Mouse (Mus musculus) lung, embryonic 15.5 days (tissue): ENCODE data around the gene Hps5. TPM values are rescaled to one million over a fixed set of nuclear protein-coding genes. Genes with fewer than 3 reads are reported as not detected.
A peak's percentile ranks its signal among the peaks of the same experiment; 100 is the strongest.

Source experiments
- ATAC-seq: fragments of 200-750 bp; cut with Nextera tagmentation; 2 replicates; pipeline ENCODE4 v1.8.0; 2017; ENCODE audit warnings: moderate number of reproducible peaks, borderline replicate concordance; ENCODE audit not compliant: low FRiP score, low TSS enrichment; ENCODE audit errors: extremely low read depth
- H3K27ac ChIP-seq: fragments of 300-500 bp; sonication (generic); 2 replicates; pipeline ENCODE4 v1.5.1; 2015; ENCODE audit warnings: moderate library complexity, mild to moderate bottlenecking, inconsistent platforms
- H3K27me3 ChIP-seq: fragments of 300-500 bp; sonication (generic); 2 replicates; pipeline ENCODE4 v1.6.1; 2015; ENCODE audit warnings: inconsistent platforms
- H3K36me3 ChIP-seq: fragments of 300-500 bp; sonication (generic); 2 replicates; pipeline ENCODE4 v1.6.1; 2015; ENCODE audit warnings: inconsistent platforms
- H3K4me1 ChIP-seq: fragments of 300-500 bp; sonication (generic); 2 replicates; pipeline ENCODE4 v1.6.1; 2015; ENCODE audit warnings: inconsistent platforms
- H3K4me2 ChIP-seq: fragments of 300-500 bp; sonication (generic); 2 replicates; pipeline ENCODE4 v1.6.1; 2015; ENCODE audit warnings: inconsistent platforms, mild to moderate bottlenecking, moderate library complexity
- H3K4me3 ChIP-seq: fragments of 300-500 bp; sonication (generic); 2 replicates; pipeline ENCODE4 v1.5.1; 2015; ENCODE audit warnings: mild to moderate bottlenecking, inconsistent platforms
- H3K9ac ChIP-seq: fragments of 300-500 bp; sonication (generic); 2 replicates; pipeline ENCODE4 v1.6.1; 2015; ENCODE audit warnings: inconsistent platforms
- H3K9me3 ChIP-seq: fragments of 300-500 bp; sonication (generic); 2 replicates; pipeline ENCODE4 v1.6.1; 2016; ENCODE audit warnings: inconsistent platforms
- WGBS: fragments of 180-500 bp; shearing (Covaris S2); methylation state at CpG from one replicate; pipeline ENCODE4 v1.1.7; 2015; 5-methylcytosine and 5-hydroxymethylcytosine counted together
- polyA plus RNA-seq: library from polyadenylated mRNA; unstranded; fragments of >200 nt; fragmentation: Nextera tagmentation; extraction: Ambion mirVana; gene quantifications from 2 replicates; pipeline ENCODE4 v1.2.1, GENCODE M21; 2015

Gene Hps5
- polyA plus RNA-seq, 1 experiment from 2014 or later, result 21.3 TPM

GRCm38 (mm10) chr7:46723354-46723753 is 72.5 kb downstream of the Hps5 start:
- WGBS, result 90% methylated on average over 6 of the region's 6 CpGs
- Histone ChIP-seq H3K4me3 (no peak overlapping the region), H3K27ac (no peak overlapping the region), H3K9me3 (no peaks in the 10 kb centered on the region), H3K4me1 (peaks cover 18% of the 10 kb centered on the region), H3K36me3 (no peaks in the 10 kb centered on the region), H3K9ac (no peak overlapping the region), H3K4me2 (no peak overlapping the region), H3K27me3 (peaks cover 21% of the 10 kb centered on the region)
- no peak for ATAC-seq

- WGBS, result 57% methylated on average over 9 of the region's 9 CpGs
- no peaks in the 10 kb centered on the region for H3K9me3 ChIP-seq
- H3K4me2 ChIP-seq, result no peak overlapping the region
- H3K9ac ChIP-seq, result no peak overlapping the region
- no peak overlapping the region for H3K4me3 ChIP-seq
- no peak overlapping the region for H3K27ac ChIP-seq
- no peak for ATAC-seq
- no peaks in the 10 kb centered on the region for H3K36me3 ChIP-seq
- peaks cover 23% of the 10 kb centered on the region for H3K27me3 ChIP-seq
- peaks cover 36% of the 10 kb centered on the region for H3K4me1 ChIP-seq
Measured at GRCm38 (mm10) chr7:46720460-46720859, 75.4 kb downstream of the Hps5 start.

GRCm38 (mm10) chr7:46719526-46719925 is 76.3 kb downstream of the Hps5 start:
- Histone ChIP-seq H3K36me3 (no peaks in the 10 kb centered on the region), H3K4me1 (peaks cover 36% of the 10 kb centered on the region), H3K9me3 (no peaks in the 10 kb centered on the region), H3K4me3 (no peak overlapping the region), H3K27me3 (peaks cover 20% of the 10 kb centered on the region), H3K4me2 (no peak overlapping the region), H3K27ac (no peak overlapping the region), H3K9ac (no peak overlapping the region)
- WGBS, result 43% methylated on average over 7 of the region's 7 CpGs
- peak; percentile 86 for ATAC-seq

DNA sequence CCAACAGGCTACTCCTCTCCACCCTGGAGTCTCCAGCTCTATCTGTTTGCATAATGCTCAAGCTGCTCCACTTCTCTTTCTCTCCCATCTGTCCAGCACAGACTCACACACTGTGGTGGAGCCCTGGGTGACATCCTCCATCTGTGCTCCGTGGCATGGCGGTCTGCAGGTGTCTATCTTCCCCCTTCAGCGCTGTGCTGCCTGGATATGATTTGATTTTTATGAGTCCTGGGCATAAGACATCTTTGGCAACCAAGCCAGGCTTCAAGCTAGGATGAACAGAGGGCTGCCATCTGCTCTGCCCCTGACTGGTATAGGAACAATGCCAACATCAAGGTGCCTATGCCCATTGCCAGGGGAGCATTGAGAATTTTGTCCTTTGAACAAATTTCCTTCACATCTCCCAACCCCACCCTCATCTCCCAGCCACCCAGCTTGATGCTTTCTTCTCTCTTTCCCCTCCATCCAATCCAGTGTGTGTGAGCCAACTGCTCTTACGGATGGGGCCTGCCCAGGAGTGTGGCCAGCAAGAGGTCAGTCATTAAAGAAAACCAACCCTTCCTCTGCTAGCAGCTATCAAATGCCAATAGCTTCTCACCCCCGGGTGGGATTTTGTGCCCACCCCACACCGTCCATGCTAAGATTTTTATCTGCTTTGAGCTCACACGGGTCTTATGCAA is 77.1 kb downstream of the Hps5 start:
- 0 out of 2 replicates have a peak, but pooled peaks have one; percentile 3 for ATAC-seq
- 75% methylated on average over 7 of the region's 7 CpGs for WGBS
- no peak overlapping the region for H3K9ac ChIP-seq
- H3K36me3 ChIP-seq, result no peaks in the 10 kb centered on the region
- no peak overlapping the region for H3K4me3 ChIP-seq
- no peaks in the 10 kb centered on the region for H3K9me3 ChIP-seq
- peaks cover 19% of the 10 kb centered on the region; the same call in 1 of the 2 replicates for H3K27me3 ChIP-seq
- H3K4me1 ChIP-seq, result peaks cover 36% of the 10 kb centered on the region
- H3K4me2 ChIP-seq, result no peak overlapping the region
- H3K27ac ChIP-seq, result no peak overlapping the region

DNA sequence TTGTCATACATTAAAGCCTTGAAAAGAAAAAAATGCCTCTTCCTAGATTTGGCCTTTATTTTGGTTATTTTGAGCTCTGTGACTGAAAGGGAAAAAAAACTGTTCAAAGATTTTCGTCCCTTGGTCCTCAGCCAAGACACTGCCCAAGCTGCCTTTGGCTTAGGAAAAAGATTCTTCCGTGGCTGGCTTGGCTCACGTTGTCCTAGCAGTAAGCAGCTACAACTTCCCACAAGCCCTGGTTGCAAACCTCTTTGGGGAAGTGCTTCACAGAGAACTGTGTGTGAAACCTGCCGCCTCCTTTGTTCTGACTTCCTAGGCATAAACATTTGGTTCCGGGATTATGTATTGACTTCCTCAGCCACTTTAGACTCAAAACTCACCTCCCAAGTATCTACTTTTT is 79.0 kb downstream of the Hps5 start:
- Histone ChIP-seq H3K9ac (no peak overlapping the region), H3K4me2 (no peak overlapping the region; the same call in 1 of the 2 replicates), H3K27ac (no peak overlapping the region), H3K27me3 (peaks cover 22% of the 10 kb centered on the region; the same call in 1 of the 2 replicates), H3K36me3 (no peaks in the 10 kb centered on the region), H3K4me1 (peaks cover 36% of the 10 kb centered on the region), H3K4me3 (no peak overlapping the region), H3K9me3 (no peaks in the 10 kb centered on the region)
- 25% methylated on average over 5 of the region's 5 CpGs for WGBS
- no peak for ATAC-seq

GRCm38 (mm10) chr7:46715600-46715999 is 80.3 kb downstream of the Hps5 start, which contains the start of gene Saa3:
Gene Saa3 (minus strand): TSS chr7:46715700.
- no peaks in the 10 kb centered on the region for H3K36me3 ChIP-seq
- no peaks in the 10 kb centered on the region for H3K9me3 ChIP-seq
- no peak within 1 kb of the TSS for H3K4me2 ChIP-seq
- H3K27me3 ChIP-seq, result peaks cover 22% of the 10 kb centered on the region; the same call in 1 of the 2 replicates
- WGBS, result 76% methylated on average over 5 of the region's 5 CpGs
- ATAC-seq, result no peak
- 0 out of 2 replicates have a peak within 1 kb of the TSS, but pooled peaks have one; percentile 2 for H3K9ac ChIP-seq
- no peak within 1 kb of the TSS for H3K27ac ChIP-seq
- H3K4me3 ChIP-seq, result no peak within 1 kb of the TSS
- peaks cover 36% of the 10 kb centered on the region for H3K4me1 ChIP-seq

- H3K36me3 ChIP-seq, result no peaks in the 10 kb centered on the region
- H3K4me1 ChIP-seq, result peaks cover 28% of the 10 kb centered on the region
- no peaks in the 10 kb centered on the region for H3K9me3 ChIP-seq
- no peak overlapping the region for H3K4me3 ChIP-seq
- H3K9ac ChIP-seq, result no peak overlapping the region
- H3K27me3 ChIP-seq, result peaks cover 22% of the 10 kb centered on the region; the same call in 1 of the 2 replicates
- no peak overlapping the region for H3K27ac ChIP-seq
- no peak for ATAC-seq
- no peak overlapping the region for H3K4me2 ChIP-seq
- 27% methylated on average over 6 of the region's 6 CpGs for whole genome bisulfite sequencing
Measured at GRCm38 (mm10) chr7:46714518-46714917, 81.3 kb downstream of the Hps5 start.

DNA sequence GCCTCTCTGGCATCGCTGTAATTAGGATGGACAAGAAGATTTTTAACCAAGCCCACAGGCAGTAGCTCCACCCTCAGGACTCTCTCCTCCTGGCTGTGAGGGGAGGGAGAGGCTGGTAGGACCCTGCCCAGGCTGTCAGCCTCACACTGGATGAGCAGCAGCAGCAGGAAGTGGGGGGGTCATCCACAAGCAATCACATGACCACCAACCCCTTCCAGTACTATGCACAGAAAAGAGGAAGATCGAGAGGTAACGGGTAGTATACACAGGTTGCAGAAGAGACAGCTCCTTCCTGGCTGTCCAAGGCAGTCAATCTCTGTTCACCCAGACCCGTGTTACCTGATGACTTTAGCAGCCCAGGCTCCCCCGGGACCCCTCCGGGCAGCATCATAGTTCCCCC is 83.6 kb downstream of the Hps5 start:
- Histone ChIP-seq H3K4me2 (no peak overlapping the region), H3K9ac (no peak overlapping the region), H3K4me1 (peaks cover 21% of the 10 kb centered on the region), H3K9me3 (no peaks in the 10 kb centered on the region), H3K36me3 (no peaks in the 10 kb centered on the region), H3K4me3 (no peak overlapping the region), H3K27me3 (peaks cover 6% of the 10 kb centered on the region; the same call in 1 of the 2 replicates), H3K27ac (no peak overlapping the region)
- ATAC-seq, result no peak
- 56% methylated on average over 6 of the region's 6 CpGs for WGBS

Other genes starting within 250 kb of the Hps5 start
- 13.3 and 14.4 TPM in 2 replicates for gene Sergef, start 156.3 kb downstream of the Hps5 start, polyA plus RNA-seq
- gene Tph1, start 123.5 kb downstream of the Hps5 start, polyA plus RNA-seq, result 0.39 and 0.55 TPM in 2 replicates
- gene Saal1, start 85.4 kb downstream of the Hps5 start, polyA plus RNA-seq, result 32.2 and 32.9 TPM in 2 replicates
- 0.16 and 0.40 TPM in 2 replicates for gene Saa3, start 80.4 kb downstream of the Hps5 start, polyA plus RNA-seq
- not detected in 2 replicates for gene Saa4, start 63.5 kb downstream of the Hps5 start, polyA plus RNA-seq
- 0.12 and 0.20 TPM in 2 replicates for gene Saa1, start 53.1 kb downstream of the Hps5 start, polyA plus RNA-seq
- not detected in 2 replicates for gene Saa2, start 44.3 kb downstream of the Hps5 start, polyA plus RNA-seq
- 40.6 and 43.8 TPM in 2 replicates for gene Gtf2h1, start within 50 bp of the Hps5 start, polyA plus RNA-seq
- 1,840 and 1,954 TPM in 2 replicates for gene Ldha, start 45.4 kb upstream of the Hps5 start, polyA plus RNA-seq
- 0.14 TPM in 1 of 2 replicates, not detected in the other for gene Ldhc, start 65.1 kb upstream of the Hps5 start, polyA plus RNA-seq
- 157 and 163 TPM in 2 replicates for gene Tsg101, start 123.9 kb upstream of the Hps5 start, polyA plus RNA-seq
- gene Uevld, start 162.5 kb upstream of the Hps5 start, polyA plus RNA-seq, result 12.1 and 13.1 TPM in 2 replicates
- gene Gm9999, start 187.5 kb upstream of the Hps5 start, polyA plus RNA-seq, result 0.62 TPM in 1 of 2 replicates, not detected in the other
- gene Spty2d1, start 212.3 kb upstream of the Hps5 start, polyA plus RNA-seq, result 22.8 and 23.3 TPM in 2 replicates